Mouse (Mus musculus) testis, adult 2 months (tissue): Measurements from ENCODE around the gene Kcnip1.

ENCODE experiments used
- CTCF ChIP-seq: fragments of 200-500 bp; IDR thresholded peaks from 2 replicates; pipeline ENCODE4 v1.5.1; 2012; ENCODE audit warnings: low read depth, mild to moderate bottlenecking, inconsistent platforms, low read length, moderate library complexity; ENCODE audit not compliant: control insufficient read depth, insufficient read depth, insufficient replicate concordance
- POLR2A ChIP-seq: fragments of 200-500 bp; IDR thresholded peaks from 2 replicates; pipeline ENCODE4 v1.6.1; 2012; ENCODE audit warnings: low read depth, mild to moderate bottlenecking, inconsistent platforms, low read length, moderate library complexity; ENCODE audit not compliant: control insufficient read depth

GRCm38 (mm10) chr11:33745821-33746329 lies 247.1 kb downstream of the Kcnip1 start:
- TF ChIP-seq CTCF (no peak), POLR2A (no peak)
